Mouse (Mus musculus) bone marrow, adult 2 months (tissue): ENCODE results near the gene Tubgcp2. TPM values are rescaled to one million over a fixed set of nuclear protein-coding genes. Genes with fewer than 3 reads are reported as not detected.

Experiments used
- H3K27ac ChIP-seq: fragments of 200-500 bp; 2 replicates; pipeline ENCODE4 v1.5.1; 2012; ENCODE audit warnings: low read depth, mild to moderate bottlenecking, control low read depth, inconsistent platforms, low read length; ENCODE audit not compliant: control insufficient read depth, poor library complexity, insufficient read depth
- H3K4me1 ChIP-seq: fragments of 200-500 bp; 2 replicates; pipeline ENCODE4 v1.6.1; 2011; ENCODE audit warnings: low read length; ENCODE audit not compliant: control insufficient read depth, insufficient read depth
- H3K4me3 ChIP-seq: fragments of 200-500 bp; replicated peaks from 2 replicates; pipeline ENCODE3; 2011; ENCODE audit warnings: mild to moderate bottlenecking, low read depth, low read length, control low read depth; ENCODE audit not compliant: control insufficient read depth
- CTCF ChIP-seq: fragments of 200-500 bp; IDR thresholded peaks from 2 replicates; pipeline ENCODE4 v1.5.1; 2011; ENCODE audit warnings: low read length, control low read depth; ENCODE audit not compliant: control insufficient read depth, insufficient read depth
- POLR2A ChIP-seq: fragments of 200-500 bp; IDR thresholded peaks from 2 replicates; pipeline ENCODE4 v1.6.1; 2011; ENCODE audit warnings: low read depth, mild to moderate bottlenecking, control low read depth, low read length, borderline replicate concordance; ENCODE audit not compliant: control insufficient read depth
- WGBS: fragments of 180-500 bp; shearing (Covaris S2); methylation state at CpG from one replicate; pipeline ENCODE4 v1.1.7; 2018; 5-methylcytosine and 5-hydroxymethylcytosine counted together
- polyA plus RNA-seq: library from polyadenylated mRNA; stranded (reverse); fragments of >200 nt; gene quantifications from 2 replicates; pipeline ENCODE4 v1.2.4, GENCODE M21; 2011; ENCODE audit warnings: low replicate concordance; ENCODE audit not compliant: missing spikeins, insufficient read depth, insufficient read length

Gene Tubgcp2
- polyA plus RNA-seq, 1 experiment, result 17.5 TPM

GRCm38 (mm10) chr7:140049115-140049689 lies 12.7 kb upstream of the Tubgcp2 start:
- H3K4me3 ChIP-seq, result peak overlapping the region; percentile 12
- 1% methylated on average over 34 of the region's 34 CpGs for WGBS
- no peaks in the 10 kb centered on the region for H3K4me1 ChIP-seq
- TF ChIP-seq POLR2A (no peak), CTCF (no peak)
- H3K27ac ChIP-seq, result no peak overlapping the region

- H3K4me3 ChIP-seq, result peak within 1 kb of the TSS; percentile 12
- 4% methylated on average over 56 of the region's 56 CpGs for WGBS
- no peak for TF ChIP-seq CTCF
- no peak for TF ChIP-seq POLR2A
Measured at GRCm38 (mm10) chr7:140048361-140049114, 12.1 kb upstream of the Tubgcp2 start, which contains the start of gene Msx3. Gene Msx3, minus strand, starts transcription at chr7:140049089.

GRCm38 (mm10) chr7:140047811-140048311 lies 11.4 kb upstream of the Tubgcp2 start:
- Histone ChIP-seq H3K4me1 (no peaks in the 10 kb centered on the region), H3K4me3 (no peak overlapping the region), H3K27ac (no peak overlapping the region)
- no peak for TF ChIP-seq POLR2A
- TF ChIP-seq CTCF, result no peak
- 2% methylated on average over 33 of the region's 33 CpGs for WGBS

More at GRCm38 (mm10) chr7:140048361-140049114, 12.1 kb upstream of the Tubgcp2 start, which contains the start of gene Msx3:
- Histone ChIP-seq H3K4me1 (no peaks in the 10 kb centered on the region), H3K27ac (no peak within 1 kb of the TSS)

- Histone ChIP-seq H3K27ac (no peak overlapping the region), H3K4me1 (no peaks in the 10 kb centered on the region; the same call in 1 of the 2 replicates), H3K4me3 (no peak overlapping the region)
- 74% methylated on average over 4 of the region's 4 CpGs for WGBS
- TF ChIP-seq POLR2A (no peak), CTCF (no peak)
Measured at GRCm38 (mm10) chr7:140045546-140045945, 9.1 kb upstream of the Tubgcp2 start.

- WGBS, result 59% methylated on average over 3 of the region's 3 CpGs
- Histone ChIP-seq H3K4me1 (no peaks in the 10 kb centered on the region; the same call in 1 of the 2 replicates), H3K4me3 (no peak overlapping the region), H3K27ac (no peak overlapping the region)
- TF ChIP-seq POLR2A, result no peak
- TF ChIP-seq CTCF, result no peak
Measured at GRCm38 (mm10) chr7:140042728-140043127, 6.3 kb upstream of the Tubgcp2 start.

- no peak overlapping the region for H3K4me3 ChIP-seq
Measured at GRCm38 (mm10) chr7:140037171-140037555, 694 bp upstream of the Tubgcp2 start.

GRCm38 (mm10) chr7:140035456-140035855 lies 1.0 kb downstream of the Tubgcp2 start:
- 9% methylated on average over 7 of the region's 7 CpGs for WGBS
- H3K4me1 ChIP-seq, result no peaks in the 10 kb centered on the region
- H3K27ac ChIP-seq, result no peak overlapping the region
- H3K4me3 ChIP-seq, result peak overlapping the region; percentile 80
- no peak for TF ChIP-seq POLR2A
- no peak for TF ChIP-seq CTCF

More at GRCm38 (mm10) chr7:140037171-140037555, 694 bp upstream of the Tubgcp2 start:
- H3K4me1 ChIP-seq, result no peaks in the 10 kb centered on the region
- WGBS, result 70% methylated on average over 3 of the region's 3 CpGs
- TF ChIP-seq CTCF (no peak), POLR2A (no peak)
- no peak overlapping the region for H3K27ac ChIP-seq

GRCm38 (mm10) chr7:140033386-140033785 lies 3.1 kb downstream of the Tubgcp2 start:
- 94% methylated on average over 9 of the region's 9 CpGs for WGBS
- Histone ChIP-seq H3K4me1 (no peaks in the 10 kb centered on the region), H3K4me3 (no peak overlapping the region), H3K27ac (no peak overlapping the region)
- no peak for TF ChIP-seq CTCF
- TF ChIP-seq POLR2A, result no peak
